Mouse (Mus musculus) myocyte (in vitro differentiated cells): ENCODE results near the gene Tceanc2. TPM values are rescaled to one million over a fixed set of nuclear protein-coding genes. Genes with fewer than 3 reads are reported as not detected.
A peak's percentile ranks its signal among the peaks of the same experiment; 100 is the strongest.

ENCODE experiments used
- H3K27me3 ChIP-seq: one replicate; pipeline ENCODE4 v1.6.1; 2011; ENCODE audit not compliant: control insufficient read depth, insufficient read depth, insufficient read length
- H3K36me3 ChIP-seq: one replicate; pipeline ENCODE4 v1.6.1; 2011; ENCODE audit not compliant: control insufficient read depth, insufficient read depth
- H3K4me2 ChIP-seq: one replicate; pipeline ENCODE4 v1.6.1; 2011; ENCODE audit warnings: low read depth, control low read depth
- H3K4me3 ChIP-seq: one replicate; pipeline ENCODE4 v1.5.1; 2011; ENCODE audit warnings: mild to moderate bottlenecking, control low read depth, moderate library complexity
- H3K79me2 ChIP-seq: one replicate; pipeline ENCODE4 v1.6.1; 2011; ENCODE audit not compliant: control insufficient read depth, insufficient read depth
- H3ac ChIP-seq: one replicate; pipeline ENCODE4 v1.6.1; 2011; ENCODE audit not compliant: control insufficient read depth, insufficient read length
- CEBPB ChIP-seq: IDR thresholded peaks from 2 replicates; pipeline ENCODE4 v1.6.1; 2011; ENCODE audit warnings: mild to moderate bottlenecking, moderate library complexity; ENCODE audit not compliant: poor library complexity, insufficient read depth, severe bottlenecking
- E2F4 ChIP-seq: IDR thresholded peaks from one replicate; pipeline ENCODE4 v1.6.1; 2011; ENCODE audit warnings: mild to moderate bottlenecking, control low read depth, moderate library complexity; ENCODE audit not compliant: insufficient read depth
- MAX ChIP-seq: IDR thresholded peaks from one replicate; pipeline ENCODE4 v1.6.1; 2011; ENCODE audit warnings: low read depth, mild to moderate bottlenecking, control low read depth
- MYOD1 ChIP-seq, 3 experiments: IDR thresholded peaks; one replicate each; pipeline ENCODE4 v1.6.1; 2011; ENCODE audit warnings: control low read depth in 2 of 3, low read depth in 2 of 3, mild to moderate bottlenecking in 2 of 3, moderate library complexity in 1 of 3; ENCODE audit not compliant: insufficient read length in 2 of 3, control insufficient read depth in 1 of 3
- MYOG ChIP-seq, 3 experiments: IDR thresholded peaks; one replicate each; pipeline ENCODE4 v1.6.1; 2011; ENCODE audit warnings: control low read depth in 2 of 3, low read depth in 2 of 3, mild to moderate bottlenecking in 2 of 3; ENCODE audit not compliant: insufficient read length in 2 of 3, control insufficient read depth in 1 of 3, insufficient read depth in 1 of 3
- POLR2A ChIP-seq: IDR thresholded peaks from one replicate; pipeline ENCODE4 v1.6.1; 2011; ENCODE audit warnings: low read depth, mild to moderate bottlenecking, control low read depth, moderate library complexity; ENCODE audit not compliant: insufficient read length
- POLR2AphosphoS2 ChIP-seq: IDR thresholded peaks from one replicate; pipeline ENCODE4 v1.6.1; 2011; ENCODE audit warnings: low read depth, control low read depth; ENCODE audit not compliant: insufficient read length
- REST ChIP-seq: IDR thresholded peaks from one replicate; pipeline ENCODE4 v1.6.1; 2011; ENCODE audit warnings: mild to moderate bottlenecking, control low read depth, moderate library complexity; ENCODE audit not compliant: insufficient read depth, insufficient read length
- SRF ChIP-seq: IDR thresholded peaks from one replicate; pipeline ENCODE4 v1.6.1; 2011; ENCODE audit warnings: low read depth; ENCODE audit not compliant: control insufficient read depth, insufficient read length
- TCF12 ChIP-seq: IDR thresholded peaks from one replicate; pipeline ENCODE4 v1.6.1; 2011; ENCODE audit warnings: mild to moderate bottlenecking, control low read depth; ENCODE audit not compliant: poor library complexity, insufficient read depth, severe bottlenecking
- TCF3 ChIP-seq: IDR thresholded peaks from one replicate; pipeline ENCODE4 v1.6.1; 2011; ENCODE audit warnings: low read depth, control low read depth; ENCODE audit not compliant: insufficient read length
- USF1 ChIP-seq: IDR thresholded peaks from one replicate; pipeline ENCODE4 v1.6.1; 2011; ENCODE audit warnings: low read depth, mild to moderate bottlenecking, control low read depth, moderate library complexity
- polyA plus RNA-seq: library from polyadenylated mRNA; unstranded; fragments of >200 nt; fragmentation: generic; extraction: Trizol; gene quantifications from one replicate; pipeline ENCODE4 v1.2.1, GENCODE M21; 2012; ENCODE audit warnings: missing spikeins

The Tceanc2 gene
- polyA plus RNA-seq = 20.7 TPM

GRCm38 (mm10) chr4:107178830-107179490, at the start of gene Tceanc2:
Gene Tceanc2, minus strand, starts transcription at chr4:107179116.
- peaks cover 14% of the 10 kb centered on the region for H3K36me3 ChIP-seq
- H3K4me2 ChIP-seq = peak within 1 kb of the TSS; percentile 91
- TF ChIP-seq POLR2A = peak; percentile 45
- no peak for TF ChIP-seq TCF3
- peak in 1 of 3 experiments; percentile 1 for TF ChIP-seq MYOG (IDR thresholded peaks at IDR 0.05; ENCODE audit: control insufficient read depth in 1 of 3, insufficient read depth in 1 of 3, insufficient read length in 2 of 3, low read depth in 2 of 3)
- no peak for TF ChIP-seq TCF12
- H3K79me2 ChIP-seq = peaks cover 55% of the 10 kb centered on the region
- peak within 1 kb of the TSS; percentile 75 for H3ac ChIP-seq
- peak within 1 kb of the TSS; percentile 94 for H3K4me3 ChIP-seq
- H3K27me3 ChIP-seq = no peaks in the 10 kb centered on the region

- Histone ChIP-seq H3K79me2 (no peaks in the 10 kb centered on the region), H3K36me3 (no peaks in the 10 kb centered on the region), H3K4me3 (no peak overlapping the region), H3ac (no peak overlapping the region), H3K27me3 (no peaks in the 10 kb centered on the region), H3K4me2 (no peak overlapping the region)
- TF ChIP-seq SRF (no peak), CEBPB (no peak), MYOG (IDR thresholded peaks at IDR 0.05; ENCODE audit: control insufficient read depth in 1 of 3, insufficient read depth in 1 of 3, insufficient read length in 2 of 3, low read depth in 2 of 3) (no peak)
These were observed 47.4 kb upstream of the Tceanc2 start for GRCm38 (mm10) chr4:107226313-107226712.

- peak overlapping the region; percentile 40 for H3K4me2 ChIP-seq
- H3K36me3 ChIP-seq = no peaks in the 10 kb centered on the region
- H3ac ChIP-seq = no peak overlapping the region
- H3K4me3 ChIP-seq = no peak overlapping the region
- no peaks in the 10 kb centered on the region for H3K79me2 ChIP-seq
- TF ChIP-seq REST (no peak), MYOG (IDR thresholded peaks at IDR 0.05; ENCODE audit: control insufficient read depth in 1 of 3, insufficient read depth in 1 of 3, insufficient read length in 2 of 3, low read depth in 2 of 3) (no peak), MAX (no peak), POLR2AphosphoS2 (no peak), SRF (no peak)
- no peaks in the 10 kb centered on the region for H3K27me3 ChIP-seq
These were observed 44.6 kb upstream of the Tceanc2 start for GRCm38 (mm10) chr4:107223225-107224204.

- H3K36me3 ChIP-seq = no peaks in the 10 kb centered on the region
- no peak overlapping the region for H3K4me2 ChIP-seq
- no peak overlapping the region for H3K4me3 ChIP-seq
- no peaks in the 10 kb centered on the region for H3K79me2 ChIP-seq
- no peak overlapping the region for H3ac ChIP-seq
- TF ChIP-seq POLR2A = no peak
- TF ChIP-seq SRF = no peak
- TF ChIP-seq MYOG (IDR thresholded peaks at IDR 0.05; ENCODE audit: control insufficient read depth in 1 of 3, insufficient read depth in 1 of 3, insufficient read length in 2 of 3, low read depth in 2 of 3) = no peak
- TF ChIP-seq POLR2AphosphoS2 = no peak
- no peak for TF ChIP-seq REST
- TF ChIP-seq TCF12 = no peak
- no peak for TF ChIP-seq USF1
- TF ChIP-seq MAX = no peak
- TF ChIP-seq E2F4 = no peak
- no peak for TF ChIP-seq MYOD1 (IDR thresholded peaks at IDR 0.05; ENCODE audit: control insufficient read depth in 1 of 3, insufficient read length in 2 of 3, low read depth in 2 of 3)
- no peaks in the 10 kb centered on the region for H3K27me3 ChIP-seq
These were observed 42.6 kb upstream of the Tceanc2 start for GRCm38 (mm10) chr4:107221524-107221923.

GRCm38 (mm10) chr4:107217574-107217973, 38.7 kb upstream of the Tceanc2 start:
- H3K79me2 ChIP-seq = no peaks in the 10 kb centered on the region
- H3K36me3 ChIP-seq = no peaks in the 10 kb centered on the region
- no peak overlapping the region for H3ac ChIP-seq
- TF ChIP-seq MYOD1 (IDR thresholded peaks at IDR 0.05; ENCODE audit: control insufficient read depth in 1 of 3, insufficient read length in 2 of 3, low read depth in 2 of 3) = peak in 1 of 3 experiments; percentile 35
- peak in 2 of 3 experiments; percentile 73 to 79 for TF ChIP-seq MYOG (IDR thresholded peaks at IDR 0.05; ENCODE audit: control insufficient read depth in 1 of 3, insufficient read depth in 1 of 3, insufficient read length in 2 of 3, low read depth in 2 of 3)
- TF ChIP-seq USF1 = no peak
- no peak overlapping the region for H3K4me2 ChIP-seq
- H3K27me3 ChIP-seq = no peaks in the 10 kb centered on the region
- H3K4me3 ChIP-seq = no peak overlapping the region
